Mouse (Mus musculus) large intestine, adult 2 months (tissue): ENCODE results near the gene Adgrf3. TPM values are rescaled to one million over a fixed set of nuclear protein-coding genes. Genes with fewer than 3 reads are reported as not detected.
"Not testable (repeated sequence)": the region's sequence is repeated elsewhere in the genome, so short reads cannot be mapped to it uniquely, and the experiment has no call there.

ENCODE experiments used
- DNase-seq: peaks from one replicate; pipeline ENCODE4 v3.0.0-alpha.2; 2012; ENCODE audit warnings: low read depth, low spot score
- WGBS: fragments of 180-500 bp; shearing (Covaris S2); methylation state at CpG from one replicate; pipeline ENCODE4 v1.1.7; 2018; 5-methylcytosine and 5-hydroxymethylcytosine counted together
- polyA plus RNA-seq: library from polyadenylated mRNA; depleted of rRNA; stranded (reverse); fragments of >200 nt; gene quantifications from 2 replicates; pipeline ENCODE4 v1.2.3, GENCODE M21; 2012; rRNA removed

The Adgrf3 gene
- polyA plus RNA-seq, result 0.16 TPM in 1 of 2 replicates, not detected in the other

- no peak for DNase-seq
- WGBS, result 55% methylated on average over 5 of the region's 5 CpGs
Measured at GRCm38 (mm10) chr5:30205493-30205892, at the start of gene Adgrf3. Gene Adgrf3 (minus strand): TSS chr5:30205722.

DNA sequence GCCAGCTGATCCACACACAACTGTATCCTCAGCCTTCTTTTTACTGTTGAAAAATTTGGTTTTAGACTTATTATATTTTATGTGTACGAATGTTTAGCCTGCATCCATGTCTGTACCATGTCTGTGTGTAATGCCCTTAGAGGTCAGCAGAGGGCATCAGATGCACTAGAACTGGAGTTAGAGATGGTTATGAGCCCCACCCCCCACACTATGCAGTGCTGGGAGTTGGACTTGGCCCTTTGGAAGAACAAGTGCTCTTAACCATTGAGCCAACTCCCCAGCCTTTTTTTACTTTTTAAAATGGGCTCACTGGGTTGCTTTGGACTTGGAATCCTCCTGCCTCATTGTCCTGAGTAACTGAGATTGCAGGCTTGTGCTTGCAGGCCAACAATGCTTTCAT is 42.1 kb upstream of the Adgrf3 start:
- WGBS, result 98% methylated on average over 1 of the region's 1 CpGs
- no peak for DNase-seq

DNA sequence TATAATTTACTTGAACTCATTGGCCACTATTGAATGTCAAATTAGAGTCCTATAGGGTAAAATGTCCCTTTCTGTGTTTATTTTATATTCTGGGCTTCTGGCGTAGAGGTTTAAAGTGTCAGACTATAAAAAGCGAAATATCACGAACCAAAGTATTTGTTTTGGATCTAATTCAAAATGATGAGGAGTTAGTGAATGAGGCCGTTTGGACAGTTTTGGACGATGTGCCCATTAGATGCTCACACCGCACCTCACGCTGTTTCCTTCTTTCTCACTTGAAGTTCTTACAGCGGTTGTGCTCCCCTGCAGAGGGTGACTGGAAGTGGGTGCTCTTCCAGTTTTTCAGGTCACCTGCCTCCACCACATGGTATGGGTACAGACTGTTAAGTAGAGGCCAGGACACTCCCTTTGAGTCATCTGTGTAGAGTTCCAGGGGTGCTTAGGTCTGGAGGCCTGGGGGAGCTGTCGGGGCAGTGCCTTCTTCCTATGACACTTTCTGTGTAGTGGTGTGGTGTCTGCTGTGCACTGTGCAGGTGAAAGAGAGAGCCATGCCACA is 40.4 kb upstream of the Adgrf3 start:
- 45% methylated on average over 9 of the region's 9 CpGs for WGBS
- DNase-seq, result no peak

- WGBS, result 67% methylated on average over 9 of the region's 9 CpGs
Measured at GRCm38 (mm10) chr5:30243741-30244140, 38.2 kb upstream of the Adgrf3 start.

GRCm38 (mm10) chr5:30242410-30242809 is 36.9 kb upstream of the Adgrf3 start:
- WGBS, result 2% methylated on average over 1 of the region's 1 CpGs
- DNase-seq, result peak; percentile 65

More at GRCm38 (mm10) chr5:30243741-30244140, 38.2 kb upstream of the Adgrf3 start:
- no peak for DNase-seq

GRCm38 (mm10) chr5:30240552-30240951 is 35.0 kb upstream of the Adgrf3 start:
- WGBS, result 43% methylated on average over 7 of the region's 7 CpGs
- no peak for DNase-seq

- DNase-seq, result no peak
- WGBS, result 82% methylated on average over 5 of the region's 5 CpGs
Measured at GRCm38 (mm10) chr5:30238533-30238932, 33.0 kb upstream of the Adgrf3 start.

DNA sequence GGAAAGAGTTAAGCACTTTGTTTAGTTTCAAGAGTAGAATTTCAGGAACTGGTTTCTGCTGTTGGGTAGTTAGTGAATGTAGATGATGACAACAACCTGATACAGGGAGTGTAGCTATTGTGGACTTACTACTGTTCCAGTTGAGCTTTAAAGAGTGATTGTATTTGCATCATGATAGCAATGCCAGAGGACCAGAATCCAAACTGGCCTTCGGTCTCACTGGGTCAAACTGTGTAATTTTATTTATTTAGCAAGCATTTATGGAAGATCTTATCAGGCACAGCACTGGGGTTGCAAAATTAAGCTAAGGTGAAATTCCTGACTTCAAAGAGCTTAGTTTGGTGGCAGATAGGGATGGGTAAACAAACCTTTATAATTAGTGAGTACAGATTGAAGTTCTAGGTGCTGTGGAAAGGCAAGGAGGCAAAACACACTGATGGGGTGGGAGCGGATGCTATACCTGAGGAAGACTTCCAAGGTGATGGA is 30.2 kb upstream of the Adgrf3 start:
- DNase-seq, result no peak
- 48% methylated on average over 2 of the region's 2 CpGs for WGBS

DNA sequence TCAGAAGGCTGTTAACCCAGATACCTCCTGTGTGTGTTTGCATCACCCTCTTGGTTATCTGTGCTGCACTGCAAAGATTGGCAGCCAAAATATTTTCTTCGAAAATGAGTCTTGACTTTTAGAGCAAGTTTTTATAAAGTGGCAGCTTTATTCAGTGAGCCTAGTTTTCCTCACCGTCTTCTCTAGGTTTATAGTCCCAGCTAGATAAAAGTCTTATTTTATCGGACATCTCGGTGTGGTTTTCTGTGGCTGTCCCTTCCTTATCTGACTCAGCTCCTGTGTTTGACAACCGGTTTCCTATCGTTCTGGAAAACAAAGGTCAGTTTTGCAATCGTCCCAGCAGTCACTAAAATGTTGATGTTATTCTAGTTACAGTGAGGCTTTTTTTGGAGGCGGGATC is 28.5 kb upstream of the Adgrf3 start:
- 15% methylated on average over 8 of the region's 8 CpGs for WGBS
- no peak for DNase-seq

- WGBS, result 2% methylated on average over 15 of the region's 15 CpGs
- no peak for DNase-seq
Measured at GRCm38 (mm10) chr5:30233042-30233441, 27.5 kb upstream of the Adgrf3 start.

- peak; percentile 85 for DNase-seq
- 6% methylated on average over 71 of the region's 71 CpGs for WGBS
Measured at GRCm38 (mm10) chr5:30232271-30232971, 26.9 kb upstream of the Adgrf3 start, which contains the start of gene Selenoi. Gene Selenoi (plus strand): TSS chr5:30232581.

DNA sequence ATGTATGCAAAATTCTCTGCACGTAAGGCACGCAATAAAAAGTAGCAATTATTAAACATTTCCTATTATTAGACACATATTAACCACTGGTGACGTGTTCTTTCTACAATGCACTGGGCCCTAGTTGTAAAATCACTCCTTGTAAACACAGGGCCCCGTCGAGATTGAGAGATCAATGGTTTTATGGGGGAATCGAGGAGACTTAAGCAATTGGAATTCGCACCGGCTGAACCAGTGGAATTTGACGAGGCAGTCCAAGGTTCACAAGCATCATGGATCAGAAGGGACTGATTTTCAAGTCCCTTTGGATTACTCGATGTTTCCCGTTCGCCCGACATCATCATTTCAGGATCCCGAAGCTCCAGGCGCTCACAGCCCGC is 26.4 kb upstream of the Adgrf3 start:
- peak; percentile 59 for DNase-seq
- WGBS, result 9% methylated on average over 16 of the region's 16 CpGs

GRCm38 (mm10) chr5:30230901-30231300 is 25.4 kb upstream of the Adgrf3 start:
- WGBS, result 71% methylated on average over 4 of the region's 4 CpGs

GRCm38 (mm10) chr5:30222681-30223080 is 17.2 kb upstream of the Adgrf3 start:
- 96% methylated on average over 8 of the region's 8 CpGs for WGBS

More at GRCm38 (mm10) chr5:30230901-30231300, 25.4 kb upstream of the Adgrf3 start:
- DNase-seq, result no peak

GRCm38 (mm10) chr5:30220666-30221065 is 15.1 kb upstream of the Adgrf3 start:
- 64% methylated on average over 8 of the region's 8 CpGs for WGBS
- no peak for DNase-seq

More at GRCm38 (mm10) chr5:30222681-30223080, 17.2 kb upstream of the Adgrf3 start:
- DNase-seq, result no peak

DNA sequence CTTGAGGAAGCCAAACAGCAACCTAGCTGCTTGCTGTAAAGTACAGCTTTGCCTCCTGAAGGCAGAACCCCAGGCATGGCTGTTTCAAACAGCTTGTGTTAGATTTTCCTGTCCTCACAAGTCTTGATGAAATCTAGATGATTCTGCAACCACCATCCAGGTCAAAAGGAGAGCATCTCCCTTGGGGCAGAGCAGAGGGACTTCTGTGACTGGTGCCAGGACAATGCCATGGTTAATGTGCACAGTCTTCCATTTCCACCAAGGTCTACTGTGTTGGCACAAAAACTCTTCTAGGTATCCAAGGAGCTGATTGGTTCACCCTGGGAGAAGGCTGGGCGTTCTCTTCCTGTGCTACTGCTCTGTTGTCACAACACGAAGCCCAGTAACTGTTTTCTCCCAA is 14.2 kb upstream of the Adgrf3 start:
- no peak for DNase-seq
- WGBS, result 90% methylated on average over 2 of the region's 2 CpGs

- WGBS, result 52% methylated on average over 5 of the region's 5 CpGs
- DNase-seq, result no peak
Measured at GRCm38 (mm10) chr5:30215970-30216369, 10.4 kb upstream of the Adgrf3 start.

GRCm38 (mm10) chr5:30214889-30215288 is 9.4 kb upstream of the Adgrf3 start:
- DNase-seq, result no peak
- WGBS, result 5% methylated on average over 4 of the region's 4 CpGs

- 89% methylated on average over 5 of the region's 5 CpGs for WGBS
- not testable (repeated sequence) for DNase-seq
Measured at GRCm38 (mm10) chr5:30210758-30211157, 5.2 kb upstream of the Adgrf3 start.

GRCm38 (mm10) chr5:30207276-30207675 is 1.8 kb upstream of the Adgrf3 start:
- no peak for DNase-seq
- 62% methylated on average over 6 of the region's 6 CpGs for WGBS

- 68% methylated on average over 3 of the region's 3 CpGs for WGBS
- DNase-seq, result no peak
Measured at GRCm38 (mm10) chr5:30205034-30205433, 488 bp downstream of the Adgrf3 start.
